Mouse (Mus musculus) embryo, embryonic 11 days (tissue): ENCODE measurements around the gene Matn4.
A peak's percentile ranks its signal among the peaks of the same experiment; 100 is the strongest.
"Not testable (repeated sequence)": the region's sequence is repeated elsewhere in the genome, so short reads cannot be mapped to it uniquely, and the experiment has no call there.

Source experiments
- DNase-seq: peaks from one replicate; pipeline ENCODE4 v3.0.0-alpha.2; 2015

The Matn4 gene

GRCm38 (mm10) chr2:164360974-164361657, 43.8 kb downstream of the Matn4 start:
- no peak for DNase-seq

GRCm38 (mm10) chr2:164359668-164360067, 45.3 kb downstream of the Matn4 start:
- DNase-seq, result no peak

GRCm38 (mm10) chr2:164359031-164359430, 45.9 kb downstream of the Matn4 start:
- no peak for DNase-seq

GRCm38 (mm10) chr2:164358373-164358772, 46.6 kb downstream of the Matn4 start:
- DNase-seq, result peak; percentile 18

GRCm38 (mm10) chr2:164356177-164356967, 48.6 kb downstream of the Matn4 start:
- DNase-seq, result no peak

GRCm38 (mm10) chr2:164353356-164353755, 51.6 kb downstream of the Matn4 start:
- DNase-seq, result no peak

- DNase-seq, result no peak
These were observed 52.3 kb downstream of the Matn4 start for GRCm38 (mm10) chr2:164352697-164353096.

- DNase-seq, result peak; percentile 35
These were observed 56.0 kb downstream of the Matn4 start for GRCm38 (mm10) chr2:164348980-164349379.

GRCm38 (mm10) chr2:164347697-164348096, 57.3 kb downstream of the Matn4 start:
- not testable (repeated sequence) for DNase-seq

GRCm38 (mm10) chr2:164343732-164344131, 61.2 kb downstream of the Matn4 start:
- not testable (repeated sequence) for DNase-seq
